Mouse (Mus musculus) common myeloid progenitor, adult 5-6 weeks (primary cell): ENCODE measurements around the gene Fus. TPM values are rescaled to one million over a fixed set of nuclear protein-coding genes. Genes with fewer than 3 reads are reported as not detected.

Source experiments
- ATAC-seq: replicated peaks from 2 replicates; pipeline ENCODE4 v1.8.0; 2016; ENCODE audit warnings: low read depth, mild to moderate bottlenecking, moderate TSS enrichment, inconsistent platforms; ENCODE audit not compliant: poor library complexity, severe bottlenecking
- total RNA-seq: library from RNA; stranded (forward); fragments of 200-1000, 187-1606 nt; gene quantifications from 2 replicates; pipeline ENCODE4 v1.2.3, GENCODE M21; 2017

Gene Fus
- total RNA-seq, 1 experiment from 2014 or later = 108 TPM

DNA sequence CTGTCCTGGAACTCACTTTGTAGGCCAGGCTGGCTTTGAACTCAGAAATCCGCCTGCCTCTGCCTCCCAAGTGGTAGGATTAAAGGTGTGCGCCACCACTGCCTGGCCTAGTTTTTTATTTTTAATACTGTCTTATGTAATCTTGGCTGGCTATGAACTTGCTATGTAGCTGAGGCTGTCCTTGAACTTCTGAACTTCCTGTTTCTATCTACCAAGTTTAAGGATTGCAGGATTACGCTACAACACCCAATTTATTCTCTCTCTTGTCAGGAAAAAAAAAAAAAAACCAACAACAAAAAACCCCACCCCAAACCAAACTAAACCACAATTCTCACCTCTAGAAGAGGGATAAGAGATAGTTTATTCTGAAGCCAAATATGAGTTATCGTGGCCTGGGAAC, 66.4 kb downstream of the Fus start:
- no peak for ATAC-seq

Other genes with a start within 250 kb of the Fus start
- not detected in 2 replicates for gene Ctf2, start 235.3 kb upstream of the Fus start, total RNA-seq
- gene Fbxl19, start 222.9 kb upstream of the Fus start, total RNA-seq = 14.6 and 21.4 TPM in 2 replicates
- 24.5 and 40.6 TPM in 2 replicates for gene Orai3, start 197.6 kb upstream of the Fus start, total RNA-seq
- gene Setd1a, start 190.8 kb upstream of the Fus start, total RNA-seq = 15.1 and 16.6 TPM in 2 replicates
- gene Gm49388, start 181.8 kb upstream of the Fus start, total RNA-seq = 1.4 TPM in 1 of 2 replicates, not detected in the other
- gene Hsd3b7, start 166.9 kb upstream of the Fus start, total RNA-seq = 36.7 and 52.3 TPM in 2 replicates
- gene Stx4a, start 143.2 kb upstream of the Fus start, total RNA-seq = 47.6 and 56.9 TPM in 2 replicates
- gene Stx1b, start 142.9 kb upstream of the Fus start, total RNA-seq = 0.64 TPM in 1 of 2 replicates, not detected in the other
- 47.1 and 50.4 TPM in 2 replicates for gene Zfp646, start 91.2 kb upstream of the Fus start, total RNA-seq
- 3.2 and 10.5 TPM in 2 replicates for gene Zfp668, start 90.6 kb upstream of the Fus start, total RNA-seq
- 0.27 TPM in 1 of 2 replicates, not detected in the other for gene Prss53, start 76.5 kb upstream of the Fus start, total RNA-seq
- not detected in 2 replicates for gene Gm21974, start 72.0 kb upstream of the Fus start, total RNA-seq
- gene Vkorc1, start 71.8 kb upstream of the Fus start, total RNA-seq = 27.6 and 34.0 TPM in 2 replicates
- 40.9 and 47.1 TPM in 2 replicates for gene Bckdk, start 63.4 kb upstream of the Fus start, total RNA-seq
- gene Kat8, start 54.9 kb upstream of the Fus start, total RNA-seq = 30.0 and 36.0 TPM in 2 replicates
- gene Prss8, start 37.4 kb upstream of the Fus start, total RNA-seq = not detected in 2 replicates
- 2.4 and 4.3 TPM in 2 replicates for gene Prss36, start 20.7 kb upstream of the Fus start, total RNA-seq
- 19.8 and 27.3 TPM in 2 replicates for gene Pycard, start 26.4 kb downstream of the Fus start, total RNA-seq
- not detected in 2 replicates for gene Trim72, start 36.5 kb downstream of the Fus start, total RNA-seq
- 10.8 and 12.8 TPM in 2 replicates for gene Itgam, start 95.2 kb downstream of the Fus start, total RNA-seq
- gene Gm49368, start 95.2 kb downstream of the Fus start, total RNA-seq = not detected in 2 replicates
- gene Itgax, start 162.1 kb downstream of the Fus start, total RNA-seq = 3.0 and 4.1 TPM in 2 replicates
- gene Itgad, start 186.9 kb downstream of the Fus start, total RNA-seq = 0.34 TPM in 1 of 2 replicates, not detected in the other
- 1.1 and 3.2 TPM in 2 replicates for gene Cox6a2, start 238.9 kb downstream of the Fus start, total RNA-seq